Mouse (Mus musculus) cerebellum, adult 2 months (tissue): Measurements from ENCODE around the gene Paxip1.

ENCODE experiments used
- CTCF ChIP-seq: fragments of 200-500 bp; IDR thresholded peaks from 2 replicates; pipeline ENCODE4 v1.5.1; 2011; ENCODE audit warnings: low read depth, mild to moderate bottlenecking, control low read depth, low read length, moderate library complexity, borderline replicate concordance; ENCODE audit not compliant: insufficient read depth
- POLR2A ChIP-seq: fragments of 200-500 bp; IDR thresholded peaks from 2 replicates; pipeline ENCODE4 v1.6.1; 2011; ENCODE audit warnings: low read length, control low read depth, borderline replicate concordance; ENCODE audit not compliant: insufficient read depth

GRCm38 (mm10) chr5:27827971-27828370 is 36.5 kb upstream of the Paxip1 start:
- TF ChIP-seq CTCF (no peak), POLR2A (no peak)
